Mouse (Mus musculus): ENCODE measurements at regions not wholly inside any gene's neighbourhood (a gene's known extent, or its start where the extent isn't known, plus 50 kb on each side); places are given as distances from the start of the nearest gene placed in this dataset.

DNA sequence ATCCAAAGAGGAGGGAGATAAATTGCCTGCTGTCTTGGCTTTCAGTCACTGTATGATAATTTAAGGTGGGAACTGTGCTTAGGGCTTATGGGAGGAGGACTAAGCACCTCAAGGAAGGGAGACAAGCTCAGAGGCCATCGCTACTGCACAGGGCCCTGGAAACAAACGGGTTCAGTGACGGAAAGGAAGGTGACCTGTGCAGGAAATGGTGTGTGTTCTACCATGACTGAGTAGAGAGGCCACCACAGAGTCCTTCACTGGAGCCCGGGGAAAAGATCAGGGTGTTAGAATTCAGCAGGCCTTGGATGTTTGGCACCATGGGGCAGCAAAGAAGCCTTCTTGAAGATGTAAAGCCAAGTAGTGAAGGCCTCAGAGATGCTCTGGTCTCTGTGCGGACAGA lies 500.4 kb downstream of the Zfp704 start:
- no peak for TF ChIP-seq POLR2A (IDR thresholded peaks at IDR 0.05; ENCODE audit: borderline replicate concordance, low read depth, low read length)
- TF ChIP-seq CTCF (IDR thresholded peaks at IDR 0.05; ENCODE audit: low read depth, low read length) = no peak
- no peaks in the 10 kb centered on the region; the same call in 1 of the 2 replicates for H3K4me1 ChIP-seq (ENCODE audit: control insufficient read depth, insufficient read depth, low read length)

DNA sequence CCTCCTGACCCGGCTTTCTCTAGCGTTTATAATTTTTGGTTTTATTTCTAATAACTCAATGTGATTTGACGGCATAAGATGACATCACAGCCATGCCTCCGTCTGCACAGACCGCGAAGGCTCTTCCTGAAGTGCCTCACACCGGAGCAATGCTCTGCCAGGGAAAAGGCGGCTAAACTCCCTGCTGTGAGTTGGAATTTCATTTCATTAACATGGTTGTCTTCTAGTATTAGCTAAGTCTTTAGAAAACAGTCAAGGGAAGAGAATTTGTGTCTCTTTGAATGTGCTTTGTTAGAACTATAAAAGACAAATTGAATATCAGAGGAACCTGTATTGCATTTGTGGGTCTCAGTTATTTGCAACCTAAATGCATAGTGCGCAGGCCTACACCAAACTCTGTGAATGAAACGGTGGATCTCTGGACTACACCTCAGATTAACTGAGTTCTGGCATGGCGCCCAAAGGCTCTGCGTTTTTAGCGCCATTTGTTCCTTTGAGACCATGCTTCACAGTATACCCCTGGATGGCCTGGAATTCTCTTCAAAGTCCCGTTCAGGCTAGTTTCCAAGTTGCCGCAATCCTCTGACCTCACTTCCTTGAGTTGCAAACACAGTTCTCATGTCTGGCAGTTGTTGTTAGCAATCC lies 502.0 kb downstream of the Zfp704 start:
- Histone ChIP-seq H3K27ac (ENCODE audit: insufficient read depth, low read depth, low read length) (no peak overlapping the region), H3K4me1 (ENCODE audit: control insufficient read depth, insufficient read depth, low read length) (no peaks in the 10 kb centered on the region; the same call in 1 of the 2 replicates), H3K4me3 (ENCODE audit: insufficient read depth, low read length) (no peak overlapping the region)
- TF ChIP-seq POLR2A (IDR thresholded peaks at IDR 0.05; ENCODE audit: borderline replicate concordance, low read depth, low read length) (no peak), CTCF (IDR thresholded peaks at IDR 0.05; ENCODE audit: low read depth, low read length) (no peak)

More for the DNA sequence above, 500.4 kb downstream of the Zfp704 start:
- Histone ChIP-seq H3K4me3 (ENCODE audit: insufficient read depth, low read length) (no peak overlapping the region), H3K27ac (ENCODE audit: insufficient read depth, low read depth, low read length) (no peak overlapping the region)

DNA sequence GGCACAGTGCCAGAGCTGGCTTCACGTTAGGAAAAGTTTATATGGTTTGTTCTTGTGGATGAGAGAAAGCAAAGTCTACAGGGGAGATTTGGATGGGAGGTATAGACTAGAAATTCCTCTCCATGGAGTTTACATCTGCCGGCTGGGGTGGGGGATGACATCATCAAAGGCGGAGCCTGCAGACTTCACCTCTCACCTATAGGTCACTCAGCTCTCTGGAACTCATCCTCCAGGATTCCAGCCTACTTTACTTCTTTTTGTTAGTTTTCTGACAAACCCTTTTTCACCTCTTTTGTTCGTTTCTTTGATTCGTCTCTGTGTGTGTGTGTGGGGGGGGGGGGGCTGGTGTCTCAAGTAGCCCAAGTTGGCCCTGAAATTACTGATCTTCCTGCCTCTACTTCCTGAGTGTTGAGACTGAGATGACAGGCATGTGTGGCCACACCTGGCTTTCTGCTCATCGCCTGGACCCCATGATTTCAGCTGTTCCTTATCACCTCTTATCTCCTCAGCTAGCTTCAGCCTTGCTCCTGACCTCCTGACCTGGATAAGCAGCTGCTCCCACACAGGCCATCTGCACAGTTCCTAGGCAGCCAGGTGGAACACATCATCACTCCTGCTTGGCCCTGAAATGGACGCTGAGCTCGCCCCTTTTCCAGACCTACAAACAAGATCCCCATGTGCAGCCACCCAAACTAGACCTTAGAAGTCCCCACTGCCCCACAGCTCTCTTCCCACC lies 504.5 kb downstream of the Zfp704 start:
- no peak for TF ChIP-seq POLR2A (IDR thresholded peaks at IDR 0.05; ENCODE audit: borderline replicate concordance, low read depth, low read length)
- TF ChIP-seq CTCF (IDR thresholded peaks at IDR 0.05; ENCODE audit: low read depth, low read length) = no peak
- Histone ChIP-seq H3K27ac (ENCODE audit: insufficient read depth, low read depth, low read length) (no peak overlapping the region), H3K4me3 (ENCODE audit: insufficient read depth, low read length) (no peak overlapping the region), H3K4me1 (ENCODE audit: control insufficient read depth, insufficient read depth, low read length) (no peaks in the 10 kb centered on the region; the same call in 1 of the 2 replicates)

DNA sequence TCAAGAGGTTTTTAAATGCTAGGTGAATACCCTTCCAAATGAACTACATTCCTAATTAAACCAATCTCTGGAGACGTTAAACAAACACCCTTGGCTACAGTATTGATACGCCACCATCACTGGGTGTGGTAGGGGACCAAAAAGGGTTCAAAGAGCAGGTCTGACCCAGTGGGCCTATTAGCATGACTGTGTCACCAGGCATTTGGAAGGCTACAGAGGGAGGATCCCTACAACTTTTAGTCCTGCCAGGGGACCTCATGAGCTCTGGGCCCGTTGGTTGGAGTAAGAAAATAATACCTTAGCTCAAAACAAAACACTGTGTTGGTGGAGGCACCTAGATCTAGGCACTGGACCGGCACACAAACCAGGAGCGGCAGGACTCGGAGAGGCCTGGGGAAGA lies 506.4 kb downstream of the Zfp704 start:
- Histone ChIP-seq H3K4me3 (ENCODE audit: insufficient read depth, low read length) (no peak overlapping the region), H3K27ac (ENCODE audit: insufficient read depth, low read depth, low read length) (no peak overlapping the region), H3K4me1 (ENCODE audit: control insufficient read depth, insufficient read depth, low read length) (no peaks in the 10 kb centered on the region; the same call in 1 of the 2 replicates)
- TF ChIP-seq CTCF (IDR thresholded peaks at IDR 0.05; ENCODE audit: low read depth, low read length) = no peak

DNA sequence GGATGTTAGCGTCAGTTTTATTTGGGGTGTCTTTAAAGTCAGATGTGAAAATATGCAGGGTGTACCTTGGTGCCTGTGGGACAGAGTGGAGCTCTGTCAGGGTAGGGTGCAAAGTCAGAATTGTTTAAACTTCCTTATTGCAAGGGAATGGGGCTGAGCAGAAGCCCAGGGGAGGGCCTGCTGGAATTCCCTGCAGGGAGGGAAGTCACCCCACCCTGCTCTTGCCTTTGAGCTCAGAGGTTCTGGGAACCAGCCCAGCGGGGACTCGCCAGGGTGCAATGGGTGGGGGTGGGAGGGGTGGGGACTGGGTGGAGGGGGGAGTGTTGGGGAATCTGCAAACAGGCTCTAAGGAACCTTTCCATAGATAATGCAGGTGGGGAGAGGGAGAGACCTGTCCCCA lies 508.6 kb downstream of the Zfp704 start:
- H3K27ac ChIP-seq (ENCODE audit: insufficient read depth, low read depth, low read length) = no peak overlapping the region
- H3K4me1 ChIP-seq (ENCODE audit: control insufficient read depth, insufficient read depth, low read length) = no peaks in the 10 kb centered on the region
- TF ChIP-seq POLR2A (IDR thresholded peaks at IDR 0.05; ENCODE audit: borderline replicate concordance, low read depth, low read length) (no peak), CTCF (IDR thresholded peaks at IDR 0.05; ENCODE audit: low read depth, low read length) (no peak)
- H3K4me3 ChIP-seq (ENCODE audit: insufficient read depth, low read length) = no peak overlapping the region

DNA sequence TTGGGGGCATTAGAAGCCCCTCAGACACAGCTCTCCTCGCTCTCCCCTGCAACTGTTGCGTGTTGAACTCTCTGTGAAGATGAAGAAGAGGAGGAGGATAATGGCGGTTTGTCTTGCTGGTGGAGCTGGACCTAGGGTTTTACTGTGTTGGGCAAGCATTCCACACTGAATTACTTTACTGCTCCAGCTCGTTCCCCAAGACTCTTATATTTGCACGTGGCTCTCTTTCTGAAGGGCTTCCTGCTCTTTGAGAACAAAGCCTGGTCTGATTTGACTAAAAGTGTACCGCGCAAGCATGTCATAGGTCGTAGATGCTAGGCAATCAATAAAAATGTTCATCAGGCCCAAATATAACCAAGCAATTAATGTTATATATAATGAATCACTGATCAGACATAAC lies 509.1 kb downstream of the Zfp704 start:
- no peak overlapping the region for H3K4me3 ChIP-seq (ENCODE audit: insufficient read depth, low read length)
- H3K4me1 ChIP-seq (ENCODE audit: control insufficient read depth, insufficient read depth, low read length) = no peaks in the 10 kb centered on the region
- TF ChIP-seq POLR2A (IDR thresholded peaks at IDR 0.05; ENCODE audit: borderline replicate concordance, low read depth, low read length) = no peak
- no peak for TF ChIP-seq CTCF (IDR thresholded peaks at IDR 0.05; ENCODE audit: low read depth, low read length)
- H3K27ac ChIP-seq (ENCODE audit: insufficient read depth, low read depth, low read length) = no peak overlapping the region

DNA sequence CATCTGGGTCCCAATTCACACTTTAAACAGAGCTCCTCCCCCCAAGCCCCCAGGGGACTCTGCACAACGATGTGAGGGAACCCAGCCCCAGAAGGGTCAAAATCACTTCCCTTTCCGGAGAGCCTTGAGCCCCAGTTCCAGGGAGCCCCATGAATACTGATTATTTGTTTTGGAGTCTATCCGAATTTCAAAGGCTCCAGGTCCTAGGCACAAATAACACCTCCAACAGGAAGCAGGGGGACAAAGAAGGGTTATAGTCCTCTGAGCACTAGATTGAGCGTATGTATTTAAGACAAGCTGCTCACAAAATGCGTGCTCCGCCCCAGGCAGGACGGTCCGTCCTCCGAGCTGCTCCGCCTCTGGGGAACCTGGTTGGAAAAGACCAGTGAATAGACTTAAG lies 511.4 kb downstream of the Zfp704 start:
- no peaks in the 10 kb centered on the region for H3K4me1 ChIP-seq (ENCODE audit: control insufficient read depth, insufficient read depth, low read length)
- no peak overlapping the region for H3K27ac ChIP-seq (ENCODE audit: insufficient read depth, low read depth, low read length)
- H3K4me3 ChIP-seq (ENCODE audit: insufficient read depth, low read length) = no peak overlapping the region
- no peak for TF ChIP-seq POLR2A (IDR thresholded peaks at IDR 0.05; ENCODE audit: borderline replicate concordance, low read depth, low read length)
- TF ChIP-seq CTCF (IDR thresholded peaks at IDR 0.05; ENCODE audit: low read depth, low read length) = no peak

DNA sequence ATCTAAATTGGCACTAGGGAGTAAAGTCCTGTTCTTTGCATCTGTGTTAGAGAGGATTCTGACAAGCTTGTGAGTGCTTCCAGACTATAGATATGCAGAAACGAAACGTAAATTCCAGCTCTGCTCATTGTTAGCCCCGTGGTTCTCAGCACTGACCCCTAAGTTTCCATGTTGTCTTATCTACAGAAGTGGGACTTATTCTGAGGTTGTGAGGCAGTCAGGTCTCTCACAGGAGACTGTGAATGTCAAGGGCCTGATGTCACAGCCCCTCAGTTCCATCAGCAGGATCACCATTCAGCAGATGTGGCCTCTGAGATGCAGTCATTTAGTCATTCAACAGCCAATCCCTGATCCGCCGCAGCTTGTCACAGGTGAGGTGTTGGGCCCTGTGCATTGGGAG lies 525.8 kb downstream of the Zfp704 start:
- no peaks in the 10 kb centered on the region for H3K4me1 ChIP-seq (ENCODE audit: control insufficient read depth, insufficient read depth, low read length)
- H3K27ac ChIP-seq (ENCODE audit: insufficient read depth, low read depth, low read length) = no peak overlapping the region
- no peak for TF ChIP-seq CTCF (IDR thresholded peaks at IDR 0.05; ENCODE audit: low read depth, low read length)
- TF ChIP-seq POLR2A (IDR thresholded peaks at IDR 0.05; ENCODE audit: borderline replicate concordance, low read depth, low read length) = no peak

DNA sequence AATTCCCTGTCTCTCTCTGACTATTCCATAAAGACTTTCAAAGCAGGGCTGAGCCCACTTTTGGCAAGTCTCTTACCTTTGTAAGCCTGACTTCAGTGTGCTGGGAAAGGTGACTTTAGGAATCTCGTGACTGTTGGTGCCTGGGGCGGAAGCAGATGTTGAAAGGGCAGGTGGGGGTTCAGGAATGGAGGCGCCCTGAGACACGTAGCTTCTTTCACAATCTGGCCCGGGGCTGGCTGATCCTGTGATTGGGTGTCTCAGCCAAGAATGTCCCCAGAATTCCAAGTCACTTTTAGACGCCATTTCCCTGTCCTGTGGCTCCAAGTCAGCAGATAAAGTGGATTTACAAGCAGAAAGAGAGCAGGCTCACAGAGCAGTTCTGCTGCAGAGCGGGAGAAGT lies 527.8 kb downstream of the Zfp704 start:
- H3K4me3 ChIP-seq (ENCODE audit: insufficient read depth, low read length) = no peak overlapping the region
- TF ChIP-seq CTCF (IDR thresholded peaks at IDR 0.05; ENCODE audit: low read depth, low read length) = no peak
- no peak for TF ChIP-seq POLR2A (IDR thresholded peaks at IDR 0.05; ENCODE audit: borderline replicate concordance, low read depth, low read length)
- H3K4me1 ChIP-seq (ENCODE audit: control insufficient read depth, insufficient read depth, low read length) = no peaks in the 10 kb centered on the region
- no peak overlapping the region for H3K27ac ChIP-seq (ENCODE audit: insufficient read depth, low read depth, low read length)

More for the DNA sequence above, 525.8 kb downstream of the Zfp704 start:
- H3K4me3 ChIP-seq (ENCODE audit: insufficient read depth, low read length) = no peak overlapping the region

DNA sequence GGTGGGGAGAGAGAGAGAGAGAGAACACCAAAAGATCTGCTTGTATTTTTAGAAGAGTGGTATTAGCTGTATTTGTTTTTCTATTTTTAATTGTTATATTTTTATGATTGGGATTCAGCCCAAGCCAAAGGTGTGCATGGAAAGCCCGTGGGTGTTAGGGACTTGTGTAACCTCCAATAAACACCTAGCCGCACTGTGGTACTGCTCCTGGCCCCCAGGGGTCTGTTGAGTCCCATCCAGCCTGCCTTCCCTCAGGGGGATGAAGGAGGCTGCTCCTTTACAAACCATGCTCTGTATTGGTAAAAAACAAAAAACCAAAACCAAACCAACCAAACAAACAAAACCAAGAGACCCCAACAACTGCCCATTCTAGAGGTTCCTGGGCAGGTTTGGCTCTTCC lies 531.7 kb downstream of the Zfp704 start:
- TF ChIP-seq CTCF (IDR thresholded peaks at IDR 0.05; ENCODE audit: low read depth, low read length) = no peak
- TF ChIP-seq POLR2A (IDR thresholded peaks at IDR 0.05; ENCODE audit: borderline replicate concordance, low read depth, low read length) = no peak
- H3K4me1 ChIP-seq (ENCODE audit: control insufficient read depth, insufficient read depth, low read length) = no peaks in the 10 kb centered on the region

More for the DNA sequence above, 531.7 kb downstream of the Zfp704 start:
- Histone ChIP-seq H3K27ac (ENCODE audit: insufficient read depth, low read depth, low read length) (no peak overlapping the region), H3K4me3 (ENCODE audit: insufficient read depth, low read length) (no peak overlapping the region)

Measured in bone marrow macrophage, adult 2 months (primary cell).